Mouse (Mus musculus) CH12.LX (cell line): ENCODE results near the gene Kdm5b. TPM values are rescaled to one million over a fixed set of nuclear protein-coding genes. Genes with fewer than 3 reads are reported as not detected.

Experiments
- DNase-seq: peaks from one replicate; pipeline ENCODE4 v3.0.0-alpha.2; 2013; ENCODE audit errors: extremely low read depth
- H3K27ac ChIP-seq: 2 replicates; pipeline ENCODE4 v1.5.1; 2012; ENCODE audit warnings: low read depth, mild to moderate bottlenecking, control low read depth, moderate library complexity; ENCODE audit not compliant: insufficient read depth
- H3K27me3 ChIP-seq: replicated peaks from 2 replicates; pipeline ENCODE3; 2012; ENCODE audit warnings: inconsistent platforms
- H3K36me3 ChIP-seq, 2 experiments: replicated peaks in 1 of 2; 2 replicates each; pipeline versions ENCODE3 to v1.6.1; 2012; ENCODE audit warnings: inconsistent platforms in 1 of 2, low read length in 1 of 2, mild to moderate bottlenecking in 1 of 2, mixed read lengths in 1 of 2, moderate library complexity in 1 of 2; ENCODE audit not compliant: control insufficient read depth in 1 of 2, insufficient read depth in 1 of 2
- H3K4me1 ChIP-seq, 2 experiments: 2 replicates each; pipeline ENCODE4 v1.6.1; 2012; ENCODE audit warnings: inconsistent platforms in 1 of 2, moderate library complexity in 1 of 2; ENCODE audit not compliant: insufficient read depth in 2 of 2, control insufficient read depth in 1 of 2
- H3K4me2 ChIP-seq: 2 replicates; pipeline ENCODE4 v1.6.1; 2012; ENCODE audit warnings: low read depth, mild to moderate bottlenecking, control low read depth; ENCODE audit not compliant: poor library complexity, insufficient read depth, severe bottlenecking
- H3K4me3 ChIP-seq, 3 experiments: fragments of 150-350 bp in 1 of 3; sonication (generic) in 1 of 3; replicated peaks in 1 of 3; 2 replicates each; pipeline versions ENCODE3 to v1.5.1; 2011 to 2012; ENCODE audit warnings: low read depth in 2 of 3, low read length in 2 of 3, mild to moderate bottlenecking in 2 of 3, moderate library complexity in 2 of 3, control low read depth in 1 of 3, improper control_type of control experiment in 1 of 3, inconsistent platforms in 1 of 3, mixed read lengths in 1 of 3; ENCODE audit not compliant: poor library complexity in 1 of 3
- H3K79me2 ChIP-seq: replicated peaks from 2 replicates; pipeline ENCODE4 v1.6.1; 2012; ENCODE audit warnings: mild to moderate bottlenecking, moderate library complexity; ENCODE audit not compliant: control insufficient read depth, poor library complexity, insufficient read depth, severe bottlenecking; ENCODE audit errors: extremely low read depth
- H3K9ac ChIP-seq: 2 replicates; pipeline ENCODE4 v1.6.1; 2012; ENCODE audit warnings: low read depth, mild to moderate bottlenecking, control low read depth, moderate library complexity; ENCODE audit not compliant: insufficient read depth
- H3K9me3 ChIP-seq: replicated peaks from 2 replicates; pipeline ENCODE3; 2012; ENCODE audit warnings: low read length, inconsistent platforms, mixed read lengths
- CHD2 ChIP-seq: IDR thresholded peaks from 2 replicates; pipeline ENCODE4 v1.6.1; 2011; ENCODE audit warnings: low read length, improper control_type of control experiment
- CTCF ChIP-seq, 2 experiments: IDR thresholded peaks in 1 of 2; conservative IDR thresholded peaks in 1 of 2; 2 replicates each; pipeline ENCODE4 v1.5.1; 2011 to 2012; ENCODE audit warnings: low read depth in 2 of 2, low read length in 2 of 2, improper control_type of control experiment in 1 of 2, inconsistent platforms in 1 of 2, mild to moderate bottlenecking in 1 of 2, moderate library complexity in 1 of 2
- ELF1 ChIP-seq: IDR thresholded peaks from 2 replicates; pipeline ENCODE4 v1.6.1; 2014; ENCODE audit warnings: low read depth, mild to moderate bottlenecking, inconsistent platforms, low read length, improper control_type of control experiment
- IRF4 ChIP-seq: IDR thresholded peaks from 2 replicates; pipeline ENCODE4 v1.6.1; 2014; ENCODE audit warnings: low read depth, mild to moderate bottlenecking, inconsistent platforms, low read length, improper control_type of control experiment
- JUN ChIP-seq: IDR thresholded peaks from 2 replicates; pipeline ENCODE4 v1.6.1; 2011; ENCODE audit warnings: low read depth, mild to moderate bottlenecking, low read length, improper control_type of control experiment, moderate library complexity; ENCODE audit not compliant: insufficient read depth
- KAT2A ChIP-seq: IDR thresholded peaks from 2 replicates; pipeline ENCODE4 v1.6.1; 2012; ENCODE audit warnings: low read length, improper control_type of control experiment, inconsistent platforms; ENCODE audit not compliant: insufficient replicate concordance
- MAX ChIP-seq: IDR thresholded peaks from 2 replicates; pipeline ENCODE4 v1.6.1; 2011; ENCODE audit warnings: low read length, improper control_type of control experiment
- MAZ ChIP-seq: IDR thresholded peaks from 2 replicates; pipeline ENCODE4 v1.6.1; 2012; ENCODE audit warnings: low read depth, mild to moderate bottlenecking, inconsistent platforms, low read length, improper control_type of control experiment, moderate library complexity
- MEF2A ChIP-seq: IDR thresholded peaks from 2 replicates; pipeline ENCODE4 v1.6.1; 2014; ENCODE audit warnings: low read depth, mild to moderate bottlenecking, inconsistent platforms, low read length, improper control_type of control experiment, borderline replicate concordance
- MXI1 ChIP-seq: IDR thresholded peaks from 2 replicates; pipeline ENCODE4 v1.6.1; 2011; ENCODE audit warnings: mild to moderate bottlenecking, low read depth, low read length, improper control_type of control experiment
- MYC ChIP-seq: IDR thresholded peaks from 2 replicates; pipeline ENCODE4 v1.6.1; 2011; ENCODE audit warnings: low read depth, mild to moderate bottlenecking, improper control_type of control experiment, low read length
- NELFE ChIP-seq: IDR thresholded peaks from 2 replicates; pipeline ENCODE4 v1.6.1; 2011; ENCODE audit warnings: low read depth, low read length, improper control_type of control experiment
- POLR2AphosphoS2 ChIP-seq: IDR thresholded peaks from 2 replicates; pipeline ENCODE4 v1.6.1; 2011; ENCODE audit warnings: low read depth, low read length, improper control_type of control experiment
- RAD21 ChIP-seq: IDR thresholded peaks from 2 replicates; pipeline ENCODE4 v1.6.1; 2011; ENCODE audit warnings: low read depth, mild to moderate bottlenecking, low read length, improper control_type of control experiment, moderate library complexity
- RCOR1 ChIP-seq: conservative IDR thresholded peaks from 2 replicates; pipeline ENCODE4 v1.6.1; 2012; ENCODE audit warnings: low read depth, mild to moderate bottlenecking, inconsistent platforms, low read length, improper control_type of control experiment
- SIN3A ChIP-seq: IDR thresholded peaks from 2 replicates; pipeline ENCODE4 v1.6.1; 2012; ENCODE audit warnings: low read length, improper control_type of control experiment, inconsistent platforms
- SMC3 ChIP-seq: IDR thresholded peaks from 2 replicates; pipeline ENCODE4 v1.6.1; 2011; ENCODE audit warnings: low read depth, low read length, improper control_type of control experiment
- TCF12 ChIP-seq: IDR thresholded peaks from 2 replicates; pipeline ENCODE4 v1.6.1; 2014; ENCODE audit warnings: low read depth, mild to moderate bottlenecking, inconsistent platforms, low read length, improper control_type of control experiment
- USF1 ChIP-seq: IDR thresholded peaks from 2 replicates; pipeline ENCODE4 v1.6.1; 2014; ENCODE audit warnings: low read depth, mild to moderate bottlenecking, inconsistent platforms, low read length, improper control_type of control experiment
- ZC3H11A ChIP-seq: IDR thresholded peaks from 2 replicates; pipeline ENCODE4 v1.6.1; 2012; ENCODE audit warnings: low read depth, mild to moderate bottlenecking, inconsistent platforms, low read length, improper control_type of control experiment
- dilution Hi-C: fragments of 300-500 bp; cut with MboI; formaldehyde crosslinking; loops from 2 replicates; pipeline ENCODE4 v1.14.3; 2020; ENCODE audit warnings: low sequenced_read_pairs; ENCODE audit not compliant: extremely low pct_unique_long_range_greater_than_20kb, extremely low pct_ligation_motif_present
- in situ Hi-C: fragments of 300-500 bp; cut with MboI; formaldehyde crosslinking; loops from 3 replicates; pipeline ENCODE4 v1.14.3; 2019; ENCODE audit warnings: low sequenced_read_pairs, low pct_ligation_motif_present, low pct_unique_long_range_greater_than_20kb, mixed read lengths
- polyA plus RNA-seq: library from polyadenylated mRNA; unstranded; fragments of >175 nt; gene quantifications from 2 replicates; pipeline ENCODE4 v1.2.1, GENCODE M21; 2012; ENCODE audit warnings: low read depth; ENCODE audit not compliant: insufficient read length
- total RNA-seq, 2 experiments: library from RNA; depleted of rRNA; stranded (reverse); fragments of 300-350 nt in 1 of 2; fragments of >200 nt in 1 of 2; gene quantifications; 2 replicates each; pipeline ENCODE4 v1.2.3; 2012 to 2014

Gene Kdm5b
- total and polyA plus RNA-seq, 3 experiments = 1.9 to 14.3 (median 4.1) TPM

- no peak overlapping the region for H3K4me2 ChIP-seq
- dilution Hi-C loops (no loop called here), in situ Hi-C loops (loop anchor here (25.0 kb wide), 1 partner anchor 166 kb away; no protein-coding TSS in a partner anchor)
These were observed 111.5 kb downstream of the Kdm5b start for GRCm38 (mm10) chr1:134671234-134672070.

GRCm38 (mm10) chr1:134674312-134674711 is 114.3 kb downstream of the Kdm5b start:
- H3K4me3 ChIP-seq = no peak overlapping the region
- H3K4me1 ChIP-seq = peaks cover 0 to 3% of the 10 kb centered on the region in 2 experiments; a peak in 2 of 4 replicates
- H3K9me3 ChIP-seq = peaks cover 13% of the 10 kb centered on the region
- H3K79me2 ChIP-seq = no peaks in the 10 kb centered on the region
- peaks cover 90% of the 10 kb centered on the region for H3K27me3 ChIP-seq
- peak; percentile 52 for DNase-seq
- TF ChIP-seq IRF4 = no peak
- peak; percentile 68 for TF ChIP-seq SMC3
- peak; percentile 43 to 78; a peak in 2 of 4 replicates for TF ChIP-seq CTCF (conservative IDR thresholded peaks at IDR 0.05 in 1 of 2, IDR thresholded peaks at IDR 0.05 in 1 of 2; ENCODE audit: low read depth in 2 of 2, low read length in 2 of 2)
- TF ChIP-seq KAT2A = no peak
- TF ChIP-seq RAD21 = peak; percentile 73
- no peak for TF ChIP-seq SIN3A
- H3K9ac ChIP-seq = no peak overlapping the region
- no peak overlapping the region for H3K27ac ChIP-seq
- in situ Hi-C loops = loop anchor here (25.0 kb wide), 1 partner anchor 163 kb away; no protein-coding TSS in a partner anchor
- dilution Hi-C loops = no loop called here
- H3K36me3 ChIP-seq = no peaks in the 10 kb centered on the region
- no peak overlapping the region for H3K4me2 ChIP-seq

More at GRCm38 (mm10) chr1:134671234-134672070, 111.5 kb downstream of the Kdm5b start:
- H3K36me3 ChIP-seq = no peaks in the 10 kb centered on the region
- no peak overlapping the region for H3K4me3 ChIP-seq
- no peaks in the 10 kb centered on the region for H3K79me2 ChIP-seq
- no peak for DNase-seq
- TF ChIP-seq TCF12 (no peak), JUN (no peak), POLR2AphosphoS2 (no peak), ZC3H11A (no peak), ELF1 (no peak), MAZ (no peak), MEF2A (no peak), MAX (no peak), USF1 (no peak), MXI1 (no peak), MYC (no peak), CHD2 (no peak), NELFE (no peak), IRF4 (no peak), RCOR1 (no peak)
- H3K9me3 ChIP-seq = peaks cover 20% of the 10 kb centered on the region
- no peak overlapping the region for H3K27ac ChIP-seq
- H3K4me1 ChIP-seq = no peaks in the 10 kb centered on the region
- H3K27me3 ChIP-seq = peaks cover 90% of the 10 kb centered on the region
- H3K9ac ChIP-seq = no peak overlapping the region
